Mouse (Mus musculus): ENCODE measurements around the gene Hist1h2bk. TPM values are rescaled to one million over a fixed set of nuclear protein-coding genes. Genes with fewer than 3 reads are reported as not detected.
A peak's percentile ranks its signal among the peaks of the same experiment; 100 is the strongest.

The Hist1h2bk gene
- total and polyA plus RNA-seq, 3 experiments, result 11.8 to 1,693 (median 229) TPM

DNA sequence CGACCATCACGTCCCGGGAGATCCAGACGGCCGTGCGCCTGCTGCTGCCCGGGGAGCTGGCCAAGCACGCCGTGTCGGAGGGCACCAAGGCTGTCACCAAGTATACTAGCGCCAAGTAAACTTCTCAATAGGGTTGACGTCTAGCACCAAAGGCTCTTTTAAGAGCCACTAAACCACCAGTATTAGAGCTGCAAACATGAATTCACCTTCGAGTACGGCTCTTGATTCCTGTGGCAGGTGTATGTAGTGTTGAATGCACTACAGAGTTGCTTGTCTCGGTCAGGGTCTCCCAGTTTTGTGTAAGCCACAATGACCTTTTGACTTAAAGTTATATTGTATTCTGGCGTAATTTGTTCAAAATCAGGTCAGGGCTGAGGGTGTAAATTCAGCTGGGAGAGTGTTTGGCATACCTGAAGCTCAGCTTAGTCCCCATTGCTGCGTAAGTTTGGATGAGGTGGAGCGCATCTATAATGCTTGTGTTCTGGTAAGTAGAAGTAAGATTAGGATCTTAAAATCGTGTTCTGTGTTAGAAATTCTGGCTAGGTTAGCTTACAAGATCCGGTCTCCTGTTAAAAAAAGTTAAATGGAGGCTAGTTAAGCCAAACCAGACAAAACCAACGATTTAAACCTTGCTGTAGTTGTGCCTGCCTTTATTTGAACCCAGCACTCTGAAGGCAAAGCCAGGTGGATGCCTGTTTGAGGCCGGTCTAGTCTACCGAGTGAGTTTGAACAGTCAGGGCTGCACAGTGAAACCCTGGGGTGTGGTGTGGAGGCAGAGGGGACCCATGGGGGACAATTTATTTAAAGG is 683 bp downstream of the Hist1h2bk start:
- H3K9me3 ChIP-seq (replicated peaks), result no peaks in the 10 kb centered on the region
- H3K27me3 ChIP-seq (ENCODE audit: insufficient read depth, low read length), result no peaks in the 10 kb centered on the region
- TF ChIP-seq GATA2 (IDR thresholded peaks at IDR 0.05; ENCODE audit: borderline replicate concordance, low read depth, low read length), result no peak
- no peak for TF ChIP-seq GATA1 (IDR thresholded peaks at IDR 0.05; ENCODE audit: borderline replicate concordance, low read length)
- peak; percentile 96 for TF ChIP-seq POLR2AphosphoS5 (IDR thresholded peaks at IDR 0.05; ENCODE audit: insufficient replicate concordance, low read depth, low read length)
- no peak for TF ChIP-seq TAL1 (conservative IDR thresholded peaks at IDR 0.05; ENCODE audit: low read depth, low read length)
- no peak for DNase-seq (ENCODE audit: low spot score)
- no peaks in the 10 kb centered on the region for H3K36me3 ChIP-seq (replicated peaks)
- H3K4me1 ChIP-seq (ENCODE audit: insufficient read depth, low read depth, low read length), result peaks cover 36% of the 10 kb centered on the region
- H3K4me3 ChIP-seq (ENCODE audit: low read depth, low read length), result peak overlapping the region; percentile 55; the same call in 1 of the 2 replicates
- no peak for ATAC-seq (ENCODE audit: extremely low read depth, insufficient number of reproducible peaks, low FRiP score, poor library complexity, severe bottlenecking)

DNA sequence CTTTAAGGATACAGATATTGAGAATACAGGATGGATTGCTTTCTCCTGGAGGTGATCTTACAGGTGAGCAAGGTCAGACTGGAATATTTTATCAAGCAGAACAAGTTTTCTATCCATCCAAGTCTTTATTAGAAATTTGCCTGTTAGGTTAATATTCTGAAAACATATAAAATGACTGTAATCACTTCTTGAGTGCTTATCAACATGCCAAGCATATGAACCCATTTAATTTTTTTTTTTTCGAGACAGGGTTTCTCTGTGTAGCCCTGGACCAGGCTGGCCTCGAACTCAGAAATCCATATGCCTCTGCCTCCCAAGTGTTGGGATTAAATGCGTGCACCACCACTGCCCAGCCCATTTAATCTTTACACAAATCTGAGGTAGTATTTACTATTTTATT is 1.3 kb downstream of the Hist1h2bk start:
- Histone ChIP-seq H3K36me3 (replicated peaks) (no peaks in the 10 kb centered on the region), H3K4me3 (ENCODE audit: low read depth, low read length) (no peak overlapping the region; the same call in 1 of the 2 replicates), H3K4me1 (ENCODE audit: insufficient read depth, low read depth, low read length) (peaks cover 36% of the 10 kb centered on the region), H3K27me3 (ENCODE audit: insufficient read depth, low read length) (no peaks in the 10 kb centered on the region), H3K9me3 (replicated peaks) (no peaks in the 10 kb centered on the region)
- ATAC-seq (ENCODE audit: extremely low read depth, insufficient number of reproducible peaks, low FRiP score, poor library complexity, severe bottlenecking) (no peak), DNase-seq (ENCODE audit: low spot score) (no peak)
- TF ChIP-seq POLR2AphosphoS5 (IDR thresholded peaks at IDR 0.05; ENCODE audit: insufficient replicate concordance, low read depth, low read length) (no peak), GATA2 (IDR thresholded peaks at IDR 0.05; ENCODE audit: borderline replicate concordance, low read depth, low read length) (no peak), TAL1 (conservative IDR thresholded peaks at IDR 0.05; ENCODE audit: low read depth, low read length) (no peak), CTCF (IDR thresholded peaks at IDR 0.05; ENCODE audit: low read depth, low read length) (no peak), GATA1 (IDR thresholded peaks at IDR 0.05; ENCODE audit: borderline replicate concordance, low read length) (no peak)

DNA sequence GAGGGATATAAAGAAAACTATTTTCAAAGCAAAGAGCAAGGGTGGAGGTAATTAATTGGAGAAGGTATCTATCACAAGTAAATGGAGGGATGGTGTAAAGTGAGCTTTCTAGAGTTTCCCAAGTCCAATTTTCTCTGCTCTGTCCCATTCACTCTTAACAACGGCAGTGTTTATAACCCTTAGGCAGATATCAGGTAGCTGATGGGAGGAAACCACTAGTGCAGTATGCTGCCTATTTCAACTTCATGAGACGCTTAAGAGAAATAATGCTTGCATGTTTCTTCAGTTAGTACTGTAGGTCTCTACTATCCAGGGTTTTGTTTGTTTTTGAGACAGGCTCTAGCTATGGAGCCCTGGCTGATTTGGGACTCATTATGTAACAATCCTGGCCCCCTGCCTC is 1.7 kb downstream of the Hist1h2bk start:
- no peaks in the 10 kb centered on the region for H3K36me3 ChIP-seq (replicated peaks)
- TF ChIP-seq CTCF (IDR thresholded peaks at IDR 0.05; ENCODE audit: low read depth, low read length) (no peak), POLR2AphosphoS5 (IDR thresholded peaks at IDR 0.05; ENCODE audit: insufficient replicate concordance, low read depth, low read length) (0 out of 2 replicates have a peak, but pooled peaks have one; percentile 75)
- H3K9me3 ChIP-seq (replicated peaks), result no peaks in the 10 kb centered on the region
- DNase-seq (ENCODE audit: low spot score) (no peak), ATAC-seq (ENCODE audit: extremely low read depth, insufficient number of reproducible peaks, low FRiP score, poor library complexity, severe bottlenecking) (no peak)
- peaks cover 36% of the 10 kb centered on the region for H3K4me1 ChIP-seq (ENCODE audit: insufficient read depth, low read depth, low read length)
- no peaks in the 10 kb centered on the region for H3K27me3 ChIP-seq (ENCODE audit: insufficient read depth, low read length)
- H3K4me3 ChIP-seq (ENCODE audit: low read depth, low read length), result no peak overlapping the region; the same call in 1 of the 2 replicates

DNA sequence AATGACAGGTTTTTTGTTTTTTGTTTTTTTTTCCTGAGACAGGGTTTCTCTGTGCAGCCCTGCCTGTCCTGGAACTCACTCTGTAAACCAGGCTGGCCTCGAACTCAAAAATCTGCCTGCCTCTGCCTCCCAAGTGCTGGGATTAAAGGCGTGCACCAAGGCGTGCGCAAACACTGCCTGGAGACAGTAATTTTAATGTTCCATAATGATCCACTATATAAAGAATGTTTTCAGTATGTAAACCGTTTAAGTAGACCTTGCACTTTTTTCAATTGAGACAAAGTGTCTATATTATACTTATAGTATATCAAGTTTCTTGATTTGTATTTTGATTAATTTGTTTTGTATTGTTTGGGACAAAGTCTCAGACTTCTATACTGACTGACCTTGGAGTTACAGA is 3.7 kb downstream of the Hist1h2bk start:
- Histone ChIP-seq H3K4me3 (ENCODE audit: low read depth, low read length) (no peak overlapping the region; the same call in 1 of the 2 replicates), H3K9me3 (replicated peaks) (no peaks in the 10 kb centered on the region), H3K27me3 (ENCODE audit: insufficient read depth, low read length) (no peaks in the 10 kb centered on the region), H3K4me1 (ENCODE audit: insufficient read depth, low read depth, low read length) (peaks cover 23% of the 10 kb centered on the region), H3K36me3 (replicated peaks) (no peaks in the 10 kb centered on the region)
- no peak for DNase-seq (ENCODE audit: low spot score)
- TF ChIP-seq GATA1 (IDR thresholded peaks at IDR 0.05; ENCODE audit: borderline replicate concordance, low read length), result no peak
- no peak for TF ChIP-seq GATA2 (IDR thresholded peaks at IDR 0.05; ENCODE audit: borderline replicate concordance, low read depth, low read length)
- no peak for TF ChIP-seq POLR2AphosphoS5 (IDR thresholded peaks at IDR 0.05; ENCODE audit: insufficient replicate concordance, low read depth, low read length)
- no peak for TF ChIP-seq CTCF (IDR thresholded peaks at IDR 0.05; ENCODE audit: low read depth, low read length)
- TF ChIP-seq TAL1 (conservative IDR thresholded peaks at IDR 0.05; ENCODE audit: low read depth, low read length), result no peak
- no peak for ATAC-seq (ENCODE audit: extremely low read depth, insufficient number of reproducible peaks, low FRiP score, poor library complexity, severe bottlenecking)

DNA sequence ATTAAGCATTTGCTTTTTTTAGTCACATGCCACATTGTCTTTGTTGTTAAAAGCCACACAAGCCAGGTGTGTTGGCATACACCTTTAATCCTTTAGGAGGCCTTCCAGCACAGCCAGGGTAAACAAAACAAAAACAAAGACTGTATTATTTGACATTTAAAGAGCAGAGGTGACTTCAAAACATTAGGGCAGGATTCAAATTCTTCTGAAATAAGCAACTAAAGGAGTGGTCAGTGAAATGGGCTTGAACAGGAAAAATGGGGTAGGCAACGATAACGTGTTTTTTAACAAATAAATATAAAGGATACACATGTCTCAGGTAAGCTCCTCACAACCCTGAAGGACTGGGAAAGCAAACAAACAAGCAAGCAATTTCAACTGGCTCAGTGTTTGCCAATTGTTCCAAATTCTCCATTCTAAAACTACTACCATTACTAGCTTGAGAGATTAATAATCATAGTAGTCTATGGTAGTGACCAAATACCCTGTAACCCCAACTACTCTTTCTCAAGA is 4.3 kb downstream of the Hist1h2bk start:
- DNase-seq (ENCODE audit: low spot score) (no peak), ATAC-seq (ENCODE audit: extremely low read depth, insufficient number of reproducible peaks, low FRiP score, poor library complexity, severe bottlenecking) (no peak)
- no peaks in the 10 kb centered on the region for H3K9me3 ChIP-seq (replicated peaks)
- TF ChIP-seq CTCF (IDR thresholded peaks at IDR 0.05; ENCODE audit: low read depth, low read length) (no peak), TAL1 (conservative IDR thresholded peaks at IDR 0.05; ENCODE audit: low read depth, low read length) (no peak), POLR2AphosphoS5 (IDR thresholded peaks at IDR 0.05; ENCODE audit: insufficient replicate concordance, low read depth, low read length) (peak; percentile 93; the same call in 1 of the 2 replicates), GATA2 (IDR thresholded peaks at IDR 0.05; ENCODE audit: borderline replicate concordance, low read depth, low read length) (no peak)
- H3K27me3 ChIP-seq (ENCODE audit: insufficient read depth, low read length), result no peaks in the 10 kb centered on the region
- H3K4me3 ChIP-seq (ENCODE audit: low read depth, low read length), result peak overlapping the region; percentile 66; the same call in 1 of the 2 replicates
- H3K36me3 ChIP-seq (replicated peaks), result no peaks in the 10 kb centered on the region
- peaks cover 23% of the 10 kb centered on the region for H3K4me1 ChIP-seq (ENCODE audit: insufficient read depth, low read depth, low read length)

DNA sequence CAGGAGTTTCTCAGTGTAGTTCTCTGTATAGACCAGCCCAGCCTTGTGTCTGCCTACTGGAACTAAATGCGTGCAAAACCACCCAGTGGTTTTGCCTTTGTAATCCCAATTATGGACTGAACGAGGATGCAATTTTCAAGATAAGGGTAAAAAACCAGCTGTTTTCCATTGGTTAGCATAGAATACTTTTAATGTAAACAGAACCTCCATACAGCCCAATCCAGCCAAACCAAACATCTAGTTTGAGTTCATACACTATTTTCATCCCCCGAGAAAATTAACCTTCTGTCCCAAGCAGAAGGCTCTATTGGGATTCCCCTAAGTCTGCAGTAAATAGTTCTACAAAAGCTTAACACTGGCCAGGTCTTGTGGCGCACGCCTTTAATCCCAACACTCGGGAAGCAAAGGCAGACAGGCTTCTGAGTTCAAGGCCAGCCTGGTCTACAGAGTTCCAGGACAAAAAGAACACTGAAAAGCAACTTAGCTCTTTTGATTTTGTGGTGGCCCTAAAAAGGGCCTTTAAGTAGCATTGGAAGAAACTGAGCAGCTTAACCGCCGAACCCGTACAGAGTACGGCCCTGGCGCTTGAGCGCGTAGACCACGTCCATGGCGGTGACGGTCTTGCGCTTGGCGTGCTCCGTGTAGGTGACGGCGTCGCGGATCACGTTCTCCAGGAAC is 4.9 kb downstream of the Hist1h2bk start:
- DNase-seq (ENCODE audit: low spot score), result no peak
- peak overlapping the region; percentile 66 for H3K4me3 ChIP-seq (ENCODE audit: low read depth, low read length)
- H3K36me3 ChIP-seq (replicated peaks), result no peaks in the 10 kb centered on the region
- H3K27me3 ChIP-seq (ENCODE audit: insufficient read depth, low read length), result no peaks in the 10 kb centered on the region
- H3K9me3 ChIP-seq (replicated peaks), result no peaks in the 10 kb centered on the region
- TF ChIP-seq GATA1 (IDR thresholded peaks at IDR 0.05; ENCODE audit: borderline replicate concordance, low read length) (no peak), GATA2 (IDR thresholded peaks at IDR 0.05; ENCODE audit: borderline replicate concordance, low read depth, low read length) (no peak), POLR2AphosphoS5 (IDR thresholded peaks at IDR 0.05; ENCODE audit: insufficient replicate concordance, low read depth, low read length) (peak; percentile 41; the same call in 1 of the 2 replicates), CTCF (IDR thresholded peaks at IDR 0.05; ENCODE audit: low read depth, low read length) (no peak)
- peaks cover 28% of the 10 kb centered on the region for H3K4me1 ChIP-seq (ENCODE audit: insufficient read depth, low read depth, low read length)
- no peak for ATAC-seq (ENCODE audit: extremely low read depth, insufficient number of reproducible peaks, low FRiP score, poor library complexity, severe bottlenecking)
